Mouse (Mus musculus): ENCODE results near the gene Vmn2r61. TPM values are rescaled to one million over a fixed set of nuclear protein-coding genes. Genes with fewer than 3 reads are reported as not detected.

Gene Vmn2r61
- polyA plus RNA-seq (2012; ENCODE audit: low replicate concordance): not detected in 2 replicates

DNA sequence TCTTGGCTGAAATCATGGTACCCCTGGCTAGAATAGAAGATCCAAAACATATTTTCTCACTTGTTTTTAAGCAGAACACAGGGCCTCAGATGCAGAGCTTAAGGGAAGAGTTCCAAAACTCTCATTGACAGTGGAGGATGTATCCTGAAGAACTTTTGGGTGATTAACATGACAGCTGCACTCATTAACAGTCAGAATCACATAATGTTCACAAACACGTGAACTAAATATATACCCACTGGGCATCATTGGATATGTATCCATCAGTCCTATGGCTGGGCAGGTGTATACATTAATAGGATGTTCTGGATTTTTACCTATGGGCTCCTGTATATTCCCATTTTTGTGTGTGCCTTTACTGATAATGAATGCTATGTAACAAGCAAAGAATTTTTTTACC lies at the start of gene Vmn2r61:
Gene Vmn2r61 (plus strand): TSS at position 301 of the 400 bp plus-strand sequence.

Other genes starting within 250 kb of the Vmn2r61 start
- not detected in 2 replicates for gene Vmn2r59, start 201.0 kb upstream of the Vmn2r61 start, polyA plus RNA-seq (2012; ENCODE audit: low replicate concordance)
- gene Vmn2r60, start 152.3 kb upstream of the Vmn2r61 start, polyA plus RNA-seq (2012; ENCODE audit: low replicate concordance): not detected in 2 replicates
- gene 4933421I07Rik, start 188.1 kb downstream of the Vmn2r61 start, polyA plus RNA-seq (2012; ENCODE audit: low replicate concordance): not detected in 2 replicates
- 0.79 and 1.3 TPM in 2 replicates for gene Zfp141, start 245.7 kb downstream of the Vmn2r61 start, polyA plus RNA-seq (2012; ENCODE audit: low replicate concordance)

Measured in hematopoietic multipotent progenitor cell, adult 10-12 weeks (in vitro differentiated cells).